Mouse (Mus musculus) MEL (cell line): Measurements from ENCODE around the gene Ublcp1. TPM values are rescaled to one million over a fixed set of nuclear protein-coding genes. Genes with fewer than 3 reads are reported as not detected.

Experiments
- DNase-seq: peaks from one replicate; pipeline ENCODE4 v3.0.0; 2011; ENCODE audit warnings: low read depth, low spot score
- H3K27ac ChIP-seq: 2 replicates; pipeline ENCODE4 v1.5.1; 2012; ENCODE audit warnings: low read depth, mild to moderate bottlenecking, control low read depth, low read length, moderate library complexity; ENCODE audit not compliant: control insufficient read depth
- H3K27me3 ChIP-seq, 2 experiments: fragments of 150-350 bp in 1 of 2; sonication (generic) in 1 of 2; 2 replicates each; pipeline ENCODE4 v1.6.1; 2012; ENCODE audit warnings: low read length in 2 of 2, mild to moderate bottlenecking in 2 of 2, improper control_type of control experiment in 1 of 2, moderate library complexity in 1 of 2; ENCODE audit not compliant: insufficient read depth in 2 of 2, control insufficient read depth in 1 of 2
- H3K36me3 ChIP-seq, 2 experiments: 2 replicates each; pipeline ENCODE4 v1.6.1; 2012 to 2014; ENCODE audit warnings: low read length in 2 of 2, improper control_type of control experiment in 1 of 2, inconsistent platforms in 1 of 2, mild to moderate bottlenecking in 1 of 2; ENCODE audit not compliant: insufficient read depth in 2 of 2, control insufficient read depth in 1 of 2
- H3K4me1 ChIP-seq, 2 experiments: fragments of 150-350 bp in 1 of 2; sonication (generic) in 1 of 2; 2 replicates each; pipeline ENCODE4 v1.6.1; 2012; ENCODE audit warnings: low read length in 2 of 2, improper control_type of control experiment in 1 of 2, mild to moderate bottlenecking in 1 of 2; ENCODE audit not compliant: insufficient read depth in 2 of 2, control insufficient read depth in 1 of 2
- H3K4me3 ChIP-seq, 2 experiments: fragments of 150-350 bp in 1 of 2; sonication (generic) in 1 of 2; 2 replicates each; pipeline ENCODE4 v1.5.1; 2012; ENCODE audit warnings: low read depth in 2 of 2, low read length in 2 of 2, mild to moderate bottlenecking in 2 of 2, moderate library complexity in 2 of 2, control low read depth in 1 of 2, improper control_type of control experiment in 1 of 2; ENCODE audit not compliant: control insufficient read depth in 1 of 2, insufficient read depth in 1 of 2
- H3K79me2 ChIP-seq: 2 replicates; pipeline ENCODE4 v1.6.1; 2012; ENCODE audit warnings: mild to moderate bottlenecking, low read length, moderate library complexity; ENCODE audit not compliant: control insufficient read depth, poor library complexity, insufficient read depth
- H3K9ac ChIP-seq: 2 replicates; pipeline ENCODE4 v1.6.1; 2012; ENCODE audit warnings: low read depth, mild to moderate bottlenecking, control low read depth, low read length, moderate library complexity; ENCODE audit not compliant: control insufficient read depth, poor library complexity, severe bottlenecking
- H3K9me3 ChIP-seq: fragments of 150-350 bp; sonication (generic); replicated peaks from 2 replicates; pipeline ENCODE4 v1.6.1; 2012; ENCODE audit warnings: mild to moderate bottlenecking, low read length, improper control_type of control experiment, moderate library complexity; ENCODE audit not compliant: insufficient read depth
- BHLHE40 ChIP-seq: IDR thresholded peaks from 2 replicates; pipeline ENCODE4 v1.6.1; 2012; ENCODE audit warnings: low read depth, mild to moderate bottlenecking, inconsistent platforms, low read length, improper control_type of control experiment, borderline replicate concordance
- CHD1 ChIP-seq: IDR thresholded peaks from 2 replicates; pipeline ENCODE4 v1.6.1; 2012; ENCODE audit warnings: low read depth, mild to moderate bottlenecking, inconsistent platforms, low read length, improper control_type of control experiment
- CTCF ChIP-seq, 3 experiments: IDR thresholded peaks in 2 of 3; conservative IDR thresholded peaks in 1 of 3; 2 replicates each; pipeline ENCODE4 v1.5.1; 2011 to 2012; ENCODE audit warnings: low read length in 3 of 3, low read depth in 2 of 3, mild to moderate bottlenecking in 2 of 3, improper control_type of control experiment in 1 of 3, inconsistent platforms in 1 of 3, mixed read lengths in 1 of 3, moderate library complexity in 1 of 3; ENCODE audit not compliant: control insufficient read depth in 1 of 3, insufficient read depth in 1 of 3, poor library complexity in 1 of 3, severe bottlenecking in 1 of 3
- ELF1 ChIP-seq: IDR thresholded peaks from 2 replicates; pipeline ENCODE4 v1.6.1; 2014; ENCODE audit warnings: low read depth, mild to moderate bottlenecking, inconsistent platforms, low read length, improper control_type of control experiment, moderate library complexity
- HCFC1 ChIP-seq: IDR thresholded peaks from 2 replicates; pipeline ENCODE4 v1.6.1; 2012; ENCODE audit warnings: low read depth, mild to moderate bottlenecking, inconsistent platforms, low read length, improper control_type of control experiment, moderate library complexity
- KAT2A ChIP-seq: conservative IDR thresholded peaks from 2 replicates; pipeline ENCODE4 v1.6.1; 2012; ENCODE audit warnings: low read depth, low read length, improper control_type of control experiment, inconsistent platforms
- MAFK ChIP-seq: IDR thresholded peaks from 2 replicates; pipeline ENCODE4 v1.6.1; 2011; ENCODE audit warnings: low read depth, mild to moderate bottlenecking, low read length, improper control_type of control experiment, borderline replicate concordance
- MEF2A ChIP-seq: IDR thresholded peaks from 2 replicates; pipeline ENCODE4 v1.6.1; 2014; ENCODE audit warnings: low read depth, mild to moderate bottlenecking, inconsistent platforms, low read length, improper control_type of control experiment; ENCODE audit not compliant: poor library complexity, insufficient replicate concordance, severe bottlenecking; ENCODE audit errors: extremely low read depth
- MXI1 ChIP-seq: IDR thresholded peaks from 2 replicates; pipeline ENCODE4 v1.6.1; 2011; ENCODE audit warnings: mild to moderate bottlenecking, low read depth, low read length, improper control_type of control experiment
- NELFE ChIP-seq: IDR thresholded peaks from 2 replicates; pipeline ENCODE4 v1.6.1; 2011; ENCODE audit warnings: low read depth, low read length, improper control_type of control experiment
- NRF1 ChIP-seq: IDR thresholded peaks from 2 replicates; pipeline ENCODE4 v1.6.1; 2014; ENCODE audit warnings: low read depth, mild to moderate bottlenecking, inconsistent platforms, low read length, improper control_type of control experiment, moderate library complexity; ENCODE audit not compliant: poor library complexity, insufficient read depth, severe bottlenecking
- POLR2AphosphoS2 ChIP-seq: IDR thresholded peaks from 2 replicates; pipeline ENCODE4 v1.6.1; 2011; ENCODE audit warnings: low read length, improper control_type of control experiment
- RAD21 ChIP-seq: IDR thresholded peaks from 2 replicates; pipeline ENCODE4 v1.6.1; 2011; ENCODE audit warnings: mild to moderate bottlenecking, low read depth, low read length, improper control_type of control experiment
- RCOR1 ChIP-seq: IDR thresholded peaks from 2 replicates; pipeline ENCODE4 v1.6.1; 2012; ENCODE audit warnings: low read depth, mild to moderate bottlenecking, inconsistent platforms, low read length, improper control_type of control experiment
- SMC3 ChIP-seq: IDR thresholded peaks from 2 replicates; pipeline ENCODE4 v1.6.1; 2011; ENCODE audit warnings: low read depth, low read length, improper control_type of control experiment
- TAL1 ChIP-seq: IDR thresholded peaks from 2 replicates; pipeline ENCODE4 v1.6.1; 2012; ENCODE audit warnings: mild to moderate bottlenecking, inconsistent platforms, low read length, moderate library complexity, mixed read lengths
- TCF12 ChIP-seq: IDR thresholded peaks from 2 replicates; pipeline ENCODE4 v1.6.1; 2014; ENCODE audit warnings: low read depth, mild to moderate bottlenecking, inconsistent platforms, low read length, improper control_type of control experiment, moderate library complexity
- USF1 ChIP-seq: IDR thresholded peaks from 2 replicates; pipeline ENCODE4 v1.6.1; 2014; ENCODE audit warnings: low read depth, mild to moderate bottlenecking, inconsistent platforms, low read length, improper control_type of control experiment, moderate library complexity
- USF2 ChIP-seq, 2 experiments: IDR thresholded peaks; 2 replicates each; pipeline ENCODE4 v1.6.1; 2011 to 2012; ENCODE audit warnings: improper control_type of control experiment in 2 of 2, low read length in 2 of 2, borderline replicate concordance in 1 of 2, inconsistent platforms in 1 of 2, low read depth in 1 of 2, mild to moderate bottlenecking in 1 of 2; ENCODE audit not compliant: insufficient read depth in 1 of 2
- ZC3H11A ChIP-seq: IDR thresholded peaks from 2 replicates; pipeline ENCODE4 v1.6.1; 2012; ENCODE audit warnings: low read depth, mild to moderate bottlenecking, inconsistent platforms, low read length, improper control_type of control experiment
- ZKSCAN1 ChIP-seq: IDR thresholded peaks from 2 replicates; pipeline ENCODE4 v1.6.1; 2012; ENCODE audit warnings: low read depth, mild to moderate bottlenecking, inconsistent platforms, low read length, improper control_type of control experiment, moderate library complexity
- polyA plus RNA-seq, 2 experiments: library from polyadenylated mRNA; stranded (reverse) in 1 of 2; unstranded in 1 of 2; fragments of >175 nt in 1 of 2; fragments of >200 nt in 1 of 2; gene quantifications; 2 replicates each; pipeline versions ENCODE4 v1.2.1 to v1.2.4; 2012; ENCODE audit warnings: low replicate concordance in 2 of 2, low read depth in 1 of 2; ENCODE audit not compliant: insufficient read length in 2 of 2, insufficient read depth in 1 of 2, missing spikeins in 1 of 2
- total RNA-seq: library from RNA; depleted of rRNA; stranded (reverse); fragments of 300-350 nt; gene quantifications from 2 replicates; pipeline ENCODE4 v1.2.3, GENCODE M21; 2012

The Ublcp1 gene
- total and polyA plus RNA-seq, 3 experiments, result 21.1 to 22.2 TPM; not detected in 1

GRCm38 (mm10) chr11:44494643-44495323 lies 24.5 kb upstream of the Ublcp1 start:
- no peak for DNase-seq
- H3K4me1 ChIP-seq, result no peaks in the 10 kb centered on the region; a peak in 1 of 4 replicates

GRCm38 (mm10) chr11:44489117-44489516 lies 18.8 kb upstream of the Ublcp1 start:
- Histone ChIP-seq H3K27ac (no peak overlapping the region), H3K4me3 (no peak overlapping the region), H3K9ac (no peak overlapping the region), H3K79me2 (no peaks in the 10 kb centered on the region), H3K4me1 (no peaks in the 10 kb centered on the region), H3K9me3 (no peaks in the 10 kb centered on the region), H3K36me3 (no peaks in the 10 kb centered on the region), H3K27me3 (0 out of 4 replicates have a peak, but pooled peaks cover 0 to 1% of the 10 kb centered on the region in 2 experiments)
- TF ChIP-seq TCF12 (no peak), NELFE (no peak), RCOR1 (no peak), ZC3H11A (no peak), ELF1 (no peak), KAT2A (no peak), SMC3 (no peak), USF1 (no peak), HCFC1 (no peak), BHLHE40 (no peak), RAD21 (no peak)
- DNase-seq, result no peak

More at GRCm38 (mm10) chr11:44494643-44495323, 24.5 kb upstream of the Ublcp1 start:
- H3K27ac ChIP-seq, result no peak overlapping the region
- TF ChIP-seq TAL1, result no peak
- no peak for TF ChIP-seq POLR2AphosphoS2
- TF ChIP-seq MXI1, result no peak
- TF ChIP-seq ZKSCAN1, result no peak
- no peak for TF ChIP-seq NRF1
- TF ChIP-seq HCFC1, result no peak
- no peak for TF ChIP-seq CHD1
- no peak for TF ChIP-seq CTCF (IDR thresholded peaks at IDR 0.05 in 2 of 3, conservative IDR thresholded peaks at IDR 0.05 in 1 of 3; ENCODE audit: control insufficient read depth in 1 of 3, insufficient read depth in 1 of 3, low read depth in 2 of 3, low read length in 3 of 3, poor library complexity in 1 of 3, severe bottlenecking in 1 of 3)
- TF ChIP-seq USF2 (IDR thresholded peaks at IDR 0.05; ENCODE audit: borderline replicate concordance in 1 of 2, insufficient read depth in 1 of 2, low read depth in 1 of 2, low read length in 2 of 2), result no peak
- no peak for TF ChIP-seq MAFK
- no peak for TF ChIP-seq ZC3H11A
- TF ChIP-seq MEF2A, result no peak
- H3K36me3 ChIP-seq, result no peaks in the 10 kb centered on the region
- no peak overlapping the region for H3K9ac ChIP-seq
- H3K79me2 ChIP-seq, result no peaks in the 10 kb centered on the region
- H3K4me3 ChIP-seq, result no peak overlapping the region
- H3K9me3 ChIP-seq, result no peaks in the 10 kb centered on the region
- H3K27me3 ChIP-seq, result no peaks in the 10 kb centered on the region
